Mouse (Mus musculus) hindbrain, embryonic 14.5 days (tissue): ENCODE data around the gene Arg2. TPM values are rescaled to one million over a fixed set of nuclear protein-coding genes. Genes with fewer than 3 reads are reported as not detected.

Experiments used
- ATAC-seq: fragments of 200-750 bp; cut with Nextera tagmentation; 2 replicates; pipeline ENCODE4 v1.8.0; 2017; ENCODE audit warnings: moderate number of reproducible peaks, mild to moderate bottlenecking, moderate TSS enrichment, moderate library complexity; ENCODE audit not compliant: low FRiP score
- DNase-seq: peaks from one replicate; pipeline ENCODE4 v3.0.0-alpha.2; 2015; ENCODE audit warnings: low spot score
- H3K27ac ChIP-seq: fragments of 300-500 bp; sonication (generic); 2 replicates; pipeline ENCODE4 v1.5.1; 2014; ENCODE audit warnings: mild to moderate bottlenecking, moderate library complexity
- H3K27me3 ChIP-seq: fragments of 300-500 bp; sonication (generic); 2 replicates; pipeline ENCODE4 v1.6.1; 2014; ENCODE audit warnings: mild to moderate bottlenecking, low read length, mixed read lengths; ENCODE audit not compliant: control insufficient read depth, insufficient read depth
- H3K36me3 ChIP-seq: fragments of 300-500 bp; sonication (generic); replicated peaks from 2 replicates; pipeline ENCODE4 v1.6.1; 2014; ENCODE audit not compliant: control insufficient read depth, insufficient read depth
- H3K4me1 ChIP-seq: fragments of 300-500 bp; sonication (generic); replicated peaks from 2 replicates; pipeline ENCODE4 v1.6.1; 2014; ENCODE audit warnings: antibody characterized with exemption, low read length, mixed read lengths; ENCODE audit not compliant: control insufficient read depth, insufficient read depth
- H3K4me2 ChIP-seq: fragments of 300-500 bp; sonication (generic); replicated peaks from 2 replicates; pipeline ENCODE4 v1.6.1; 2014; ENCODE audit warnings: mild to moderate bottlenecking, moderate library complexity
- H3K4me3 ChIP-seq: fragments of 300-500 bp; sonication (generic); replicated peaks from 2 replicates; pipeline ENCODE4 v1.5.1; 2014; ENCODE audit warnings: mild to moderate bottlenecking, low read length
- H3K9ac ChIP-seq: fragments of 300-500 bp; sonication (generic); 2 replicates; pipeline ENCODE4 v1.6.1; 2014
- H3K9me3 ChIP-seq: fragments of 300-500 bp; sonication (generic); 2 replicates; pipeline ENCODE4 v1.6.1; 2016; ENCODE audit warnings: low read length; ENCODE audit not compliant: control insufficient read depth
- WGBS: fragments of 180-500 bp; shearing (Covaris S2); extraction: QIAGEN DNeasy Blood & Tissue Kit; methylation state at CpG from one replicate; pipeline ENCODE4 v1.1.7; 2014; 5-methylcytosine and 5-hydroxymethylcytosine counted together
- polyA plus RNA-seq: library from polyadenylated mRNA; unstranded; fragments of >200 nt; fragmentation: Nextera tagmentation; extraction: Ambion mirVana; gene quantifications from 2 replicates; pipeline ENCODE4 v1.2.1, GENCODE M21; 2014

Gene Arg2
- polyA plus RNA-seq, 1 experiment from 2014 or later, result 35.6 TPM

GRCm38 (mm10) chr12:79190931-79191673 is 60.5 kb downstream of the Arg2 start:
- ATAC-seq, result peak; percentile 94
- Histone ChIP-seq H3K9me3 (no peaks in the 10 kb centered on the region), H3K36me3 (peaks cover 21% of the 10 kb centered on the region), H3K4me1 (peaks cover 15% of the 10 kb centered on the region), H3K9ac (peak overlapping the region; percentile 58), H3K4me2 (peak overlapping the region; percentile 80), H3K27ac (peak overlapping the region; percentile 78), H3K4me3 (peak overlapping the region; percentile 48), H3K27me3 (no peaks in the 10 kb centered on the region)
- peak; percentile 81 for DNase-seq
- under 1% methylated on average over 18 of the region's 18 CpGs for WGBS

GRCm38 (mm10) chr12:79191701-79192100 is 61.1 kb downstream of the Arg2 start:
- ATAC-seq (peak; percentile 85), DNase-seq (peak; percentile 84)
- peaks cover 15% of the 10 kb centered on the region for H3K36me3 ChIP-seq
- H3K9me3 ChIP-seq, result no peaks in the 10 kb centered on the region
- peak overlapping the region; percentile 80 for H3K4me2 ChIP-seq
- H3K4me1 ChIP-seq, result peaks cover 15% of the 10 kb centered on the region
- 5% methylated on average over 14 of the region's 14 CpGs for WGBS
- peak overlapping the region; percentile 58 for H3K9ac ChIP-seq
- no peaks in the 10 kb centered on the region for H3K27me3 ChIP-seq
- peak overlapping the region; percentile 78; the same call in 1 of the 2 replicates for H3K27ac ChIP-seq
- H3K4me3 ChIP-seq, result peak overlapping the region; percentile 48

DNA sequence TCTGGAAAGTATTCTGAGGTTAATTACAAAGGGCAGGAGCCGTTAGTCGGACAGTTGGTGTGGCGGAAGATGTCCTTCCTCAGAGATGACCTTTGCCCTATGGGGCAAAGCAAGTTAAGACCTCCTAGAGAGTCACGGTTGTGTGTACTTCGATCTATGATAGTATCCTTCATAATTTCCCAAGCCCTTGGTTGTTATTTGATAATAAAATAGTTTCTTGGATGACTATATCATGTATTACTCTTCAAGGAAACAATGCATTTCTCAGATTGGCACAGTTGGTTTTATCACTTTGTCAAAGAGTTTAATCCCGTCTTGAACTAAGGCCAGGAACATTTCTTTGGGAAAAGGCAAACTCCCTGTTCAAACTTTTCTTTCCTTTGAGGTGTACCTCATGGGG is 61.6 kb downstream of the Arg2 start, which contains the start of gene Rdh11:
Gene Rdh11, minus strand, starts transcription at position 101 of the 400 bp plus-strand sequence.
- ATAC-seq (no peak), DNase-seq (no peak)
- peaks cover 10% of the 10 kb centered on the region for H3K36me3 ChIP-seq
- peak within 1 kb of the TSS; percentile 80 for H3K4me2 ChIP-seq
- peak within 1 kb of the TSS; percentile 78 for H3K27ac ChIP-seq
- peak within 1 kb of the TSS; percentile 48 for H3K4me3 ChIP-seq
- peaks cover 15% of the 10 kb centered on the region for H3K4me1 ChIP-seq
- H3K9ac ChIP-seq, result peak within 1 kb of the TSS; percentile 58
- no peaks in the 10 kb centered on the region for H3K27me3 ChIP-seq
- H3K9me3 ChIP-seq, result no peaks in the 10 kb centered on the region
- 61% methylated on average over 6 of the region's 6 CpGs for WGBS

- peak; percentile 71 for DNase-seq
- WGBS, result 13% methylated on average over 3 of the region's 3 CpGs
- no peaks in the 10 kb centered on the region for H3K9me3 ChIP-seq
Measured at GRCm38 (mm10) chr12:79193441-79193840, 62.9 kb downstream of the Arg2 start.

DNA sequence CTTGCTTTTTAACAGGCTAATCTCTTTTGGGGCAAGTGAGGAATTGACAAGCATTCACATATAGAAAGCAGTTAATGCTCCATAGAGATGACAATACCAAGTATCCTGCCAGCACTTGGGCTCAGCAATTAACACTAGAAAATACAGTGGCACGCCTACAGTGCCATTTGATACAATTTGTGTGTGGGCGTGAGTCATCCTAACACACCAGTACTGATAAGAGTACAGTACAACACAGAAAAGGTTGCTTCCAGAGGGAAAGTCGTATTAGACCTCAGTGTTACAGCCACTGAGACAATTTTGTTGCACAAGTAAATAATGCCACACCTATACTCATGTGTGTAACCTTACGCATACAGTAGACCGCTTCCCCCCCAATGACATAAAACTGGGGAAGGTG is 66.5 kb downstream of the Arg2 start:
- Histone ChIP-seq H3K27me3 (no peaks in the 10 kb centered on the region), H3K4me3 (no peak overlapping the region), H3K4me1 (no peaks in the 10 kb centered on the region), H3K36me3 (no peaks in the 10 kb centered on the region), H3K9me3 (no peaks in the 10 kb centered on the region), H3K27ac (no peak overlapping the region), H3K9ac (no peak overlapping the region), H3K4me2 (no peak overlapping the region)
- 90% methylated on average over 5 of the region's 5 CpGs for WGBS
- ATAC-seq (no peak), DNase-seq (no peak)

More at GRCm38 (mm10) chr12:79193441-79193840, 62.9 kb downstream of the Arg2 start:
- Histone ChIP-seq H3K9ac (no peak overlapping the region), H3K4me2 (no peak overlapping the region), H3K27ac (no peak overlapping the region), H3K4me1 (peaks cover 15% of the 10 kb centered on the region), H3K4me3 (no peak overlapping the region), H3K27me3 (no peaks in the 10 kb centered on the region), H3K36me3 (no peaks in the 10 kb centered on the region)
- ATAC-seq, result no peak

GRCm38 (mm10) chr12:79201882-79202281 is 71.3 kb downstream of the Arg2 start:
- ATAC-seq (no peak), DNase-seq (no peak)
- Histone ChIP-seq H3K36me3 (no peaks in the 10 kb centered on the region), H3K9ac (no peak overlapping the region), H3K4me2 (no peak overlapping the region), H3K27ac (no peak overlapping the region), H3K4me3 (no peak overlapping the region), H3K4me1 (no peaks in the 10 kb centered on the region), H3K27me3 (no peaks in the 10 kb centered on the region), H3K9me3 (no peaks in the 10 kb centered on the region)
- WGBS, result 83% methylated on average over 3 of the region's 3 CpGs

Other genes with a start within 250 kb of the Arg2 start
- 1.8 TPM in 2 replicates for gene Plek2, start 223.8 kb upstream of the Arg2 start, polyA plus RNA-seq
- gene Tmem229b, start 123.2 kb upstream of the Arg2 start, polyA plus RNA-seq, result 62.2 and 69.6 TPM in 2 replicates
- 2.4 and 2.8 TPM in 2 replicates for gene Plekhh1, start 101.6 kb upstream of the Arg2 start, polyA plus RNA-seq
- gene Pigh, start 41.1 kb upstream of the Arg2 start, polyA plus RNA-seq, result 16.4 and 17.2 TPM in 2 replicates
- gene Vti1b, start 41.9 kb downstream of the Arg2 start, polyA plus RNA-seq, result 189 and 190 TPM in 2 replicates
- gene Rdh11, start 61.5 kb downstream of the Arg2 start, polyA plus RNA-seq, result 37.5 and 42.3 TPM in 2 replicates
- gene Rdh12, start 78.1 kb downstream of the Arg2 start, polyA plus RNA-seq, result 0.72 TPM in 2 replicates
- 9.7 and 11.7 TPM in 2 replicates for gene Zfyve26, start 165.5 kb downstream of the Arg2 start, polyA plus RNA-seq
- gene Rad51b, start 166.5 kb downstream of the Arg2 start, polyA plus RNA-seq, result 1.2 and 1.5 TPM in 2 replicates